Mouse (Mus musculus): Measurements from ENCODE around the gene Slc25a17. TPM values are rescaled to one million over a fixed set of nuclear protein-coding genes. Genes with fewer than 3 reads are reported as not detected.

Slc25a17 gene
- polyA plus RNA-seq, 1 experiment from 2014 or later: 70.4 TPM

DNA sequence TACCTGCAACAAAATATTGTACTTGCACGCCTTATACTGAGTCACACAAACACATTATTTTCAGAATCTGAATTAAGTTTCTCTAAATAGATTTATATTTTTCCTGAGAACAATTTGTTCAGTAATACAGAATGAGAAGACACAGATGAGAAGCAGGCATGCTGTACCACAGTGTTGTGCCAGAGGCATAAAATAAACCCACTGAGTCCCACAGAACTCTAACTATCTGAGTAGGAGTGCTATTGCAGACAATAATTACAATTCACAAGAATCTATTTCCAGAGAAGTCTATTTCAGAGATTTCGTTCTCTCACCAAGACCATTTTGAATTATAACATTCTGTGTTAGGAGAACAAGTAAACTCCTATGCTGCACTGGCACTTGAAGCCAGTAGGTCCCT lies 13.1 kb downstream of the Slc25a17 start:
- Histone ChIP-seq H3K36me3 (peaks cover 14% of the 10 kb centered on the region), H3K4me3 (no peak overlapping the region), H3K27me3 (ENCODE audit: insufficient read depth, poor library complexity, severe bottlenecking) (no peaks in the 10 kb centered on the region), H3K4me1 (no peaks in the 10 kb centered on the region), H3K9me3 (no peaks in the 10 kb centered on the region), H3K27ac (no peak overlapping the region)
- WGBS: 85% methylated on average over 2 of the region's 2 CpGs
- DNase-seq (ENCODE audit: low spot score): peak; percentile 47

DNA sequence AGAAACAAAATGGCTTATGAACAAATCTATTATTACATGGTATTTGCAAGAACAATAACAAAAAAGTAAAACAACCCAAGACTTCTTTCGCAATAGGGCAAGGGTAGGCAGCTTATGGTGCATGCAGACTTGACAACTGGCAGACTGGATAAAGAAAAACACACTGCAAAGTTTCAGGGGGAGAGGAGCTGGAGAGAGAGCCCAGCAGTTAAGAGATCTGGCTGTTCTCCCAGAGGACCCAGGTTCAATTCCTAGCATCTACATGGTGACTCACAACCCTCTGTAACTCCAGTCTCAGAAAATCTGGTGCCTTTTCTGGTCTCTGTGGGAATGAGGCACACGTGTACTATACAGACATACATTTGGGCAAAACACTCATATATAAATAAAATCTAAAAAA lies 19.2 kb downstream of the Slc25a17 start:
- Histone ChIP-seq H3K27ac (no peak overlapping the region), H3K4me1 (no peaks in the 10 kb centered on the region), H3K36me3 (peaks cover 46% of the 10 kb centered on the region), H3K9me3 (no peaks in the 10 kb centered on the region), H3K4me3 (no peak overlapping the region), H3K27me3 (ENCODE audit: insufficient read depth, poor library complexity, severe bottlenecking) (no peaks in the 10 kb centered on the region)
- DNase-seq (ENCODE audit: low spot score): no peak
- 95% methylated on average over 2 of the region's 2 CpGs for WGBS

DNA sequence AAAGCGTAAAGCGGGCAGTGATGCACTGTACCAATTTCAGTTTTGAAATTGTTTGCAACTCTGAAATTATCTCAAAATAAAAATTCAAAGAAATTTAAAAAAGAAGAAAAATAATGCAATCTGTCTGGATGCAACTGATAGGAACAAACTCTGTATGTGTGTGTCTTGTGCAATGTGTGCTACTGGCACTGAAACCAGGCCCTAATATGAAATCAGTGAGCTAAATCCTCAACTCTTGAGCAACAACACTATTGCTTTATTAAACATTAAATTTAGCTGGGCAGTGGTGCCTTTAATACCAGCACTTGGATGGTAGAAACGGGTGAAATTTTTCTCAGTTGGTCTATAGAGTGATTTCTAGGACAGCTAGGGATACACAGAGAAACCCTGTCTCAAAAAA lies 21.5 kb downstream of the Slc25a17 start:
- Histone ChIP-seq H3K36me3 (peaks cover 61% of the 10 kb centered on the region), H3K9me3 (no peaks in the 10 kb centered on the region), H3K4me1 (no peaks in the 10 kb centered on the region), H3K4me3 (no peak overlapping the region), H3K27ac (no peak overlapping the region), H3K27me3 (ENCODE audit: insufficient read depth, poor library complexity, severe bottlenecking) (no peaks in the 10 kb centered on the region)
- no peak for DNase-seq (ENCODE audit: low spot score)
- 95% methylated on average over 3 of the region's 3 CpGs for WGBS

DNA sequence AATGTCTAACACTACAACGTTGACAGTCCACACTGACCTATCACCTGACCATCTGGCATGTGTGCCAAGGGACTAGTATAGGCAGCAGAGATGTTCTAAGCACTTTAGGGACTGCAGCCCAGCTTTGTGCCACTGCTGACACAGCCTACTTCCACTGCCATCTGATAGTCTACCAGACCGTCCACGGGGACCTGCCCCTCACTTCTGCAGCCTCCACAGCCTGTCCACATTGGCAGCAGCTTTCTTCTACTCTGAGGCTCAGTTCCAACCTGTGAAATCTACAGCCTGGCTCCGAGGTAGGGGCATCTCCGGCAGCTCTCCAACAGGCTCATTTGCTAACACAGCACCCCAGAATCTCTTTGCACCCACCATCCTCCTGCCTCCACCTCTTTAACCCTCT lies 24.1 kb downstream of the Slc25a17 start:
- no peak overlapping the region for H3K4me3 ChIP-seq
- no peaks in the 10 kb centered on the region for H3K4me1 ChIP-seq
- H3K27me3 ChIP-seq (ENCODE audit: insufficient read depth, poor library complexity, severe bottlenecking): no peaks in the 10 kb centered on the region
- no peak overlapping the region for H3K27ac ChIP-seq
- no peak for DNase-seq (ENCODE audit: low spot score)
- no peaks in the 10 kb centered on the region for H3K9me3 ChIP-seq
- peaks cover 74% of the 10 kb centered on the region for H3K36me3 ChIP-seq
- WGBS: 86% methylated on average over 5 of the region's 5 CpGs

DNA sequence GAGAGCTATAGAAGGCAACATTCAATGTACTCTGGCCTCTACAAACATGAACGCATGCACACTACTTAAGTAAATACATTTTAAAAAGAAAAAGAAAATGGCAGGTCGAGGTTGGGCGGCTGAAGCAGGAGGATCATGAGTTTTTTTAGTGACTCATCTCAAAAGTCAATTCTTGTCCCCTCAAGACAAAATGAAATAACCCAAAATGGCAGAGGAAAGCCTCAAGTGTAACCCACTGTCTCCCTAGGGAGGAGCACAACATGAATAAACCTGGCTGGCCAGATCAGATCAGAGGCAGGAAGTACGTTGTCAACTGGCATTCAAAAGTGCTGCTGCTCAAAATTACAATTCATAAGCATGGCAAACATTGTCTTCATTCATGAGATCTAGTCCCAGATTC lies 28.1 kb downstream of the Slc25a17 start:
- Histone ChIP-seq H3K9me3 (no peaks in the 10 kb centered on the region), H3K4me3 (no peak overlapping the region), H3K27me3 (ENCODE audit: insufficient read depth, poor library complexity, severe bottlenecking) (no peaks in the 10 kb centered on the region), H3K36me3 (peaks cover 62% of the 10 kb centered on the region), H3K27ac (no peak overlapping the region), H3K4me1 (peaks cover 13% of the 10 kb centered on the region)
- 89% methylated on average over 4 of the region's 4 CpGs for WGBS
- no peak for DNase-seq (ENCODE audit: low spot score)

DNA sequence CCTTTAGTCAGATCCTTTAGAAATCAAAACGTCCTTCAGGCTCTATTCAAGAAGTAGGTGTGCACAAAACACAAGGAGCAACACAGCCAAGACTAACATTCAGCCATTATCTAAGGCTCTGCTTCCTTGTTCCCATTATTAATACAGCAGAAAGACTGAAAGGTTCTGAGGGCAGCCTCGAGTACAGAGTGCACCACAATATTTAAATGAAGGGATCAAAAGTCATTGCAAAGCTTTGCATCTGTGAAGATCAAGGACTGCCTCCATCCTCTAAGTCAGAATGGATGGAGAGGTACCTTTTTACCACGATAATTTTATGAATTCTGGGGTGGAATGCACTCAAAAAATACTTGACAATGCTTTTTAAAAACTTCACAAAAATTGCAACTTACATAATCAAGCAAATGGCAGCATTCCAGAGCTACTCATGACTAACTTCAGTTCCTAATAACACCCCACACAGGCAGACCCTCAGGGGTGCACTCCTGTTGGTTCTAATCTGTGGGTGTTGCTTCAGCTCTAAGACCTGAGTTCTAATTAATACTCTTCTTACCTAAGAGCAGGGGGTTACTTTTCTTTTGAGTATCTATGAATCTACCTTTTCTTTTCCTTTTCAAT lies 29.7 kb downstream of the Slc25a17 start:
- Histone ChIP-seq H3K27me3 (ENCODE audit: insufficient read depth, poor library complexity, severe bottlenecking) (no peaks in the 10 kb centered on the region), H3K4me3 (no peak overlapping the region), H3K9me3 (no peaks in the 10 kb centered on the region), H3K36me3 (peaks cover 61% of the 10 kb centered on the region), H3K27ac (no peak overlapping the region), H3K4me1 (peaks cover 13% of the 10 kb centered on the region)
- 73% methylated on average over 3 of the region's 3 CpGs for WGBS
- DNase-seq (ENCODE audit: low spot score): no peak

DNA sequence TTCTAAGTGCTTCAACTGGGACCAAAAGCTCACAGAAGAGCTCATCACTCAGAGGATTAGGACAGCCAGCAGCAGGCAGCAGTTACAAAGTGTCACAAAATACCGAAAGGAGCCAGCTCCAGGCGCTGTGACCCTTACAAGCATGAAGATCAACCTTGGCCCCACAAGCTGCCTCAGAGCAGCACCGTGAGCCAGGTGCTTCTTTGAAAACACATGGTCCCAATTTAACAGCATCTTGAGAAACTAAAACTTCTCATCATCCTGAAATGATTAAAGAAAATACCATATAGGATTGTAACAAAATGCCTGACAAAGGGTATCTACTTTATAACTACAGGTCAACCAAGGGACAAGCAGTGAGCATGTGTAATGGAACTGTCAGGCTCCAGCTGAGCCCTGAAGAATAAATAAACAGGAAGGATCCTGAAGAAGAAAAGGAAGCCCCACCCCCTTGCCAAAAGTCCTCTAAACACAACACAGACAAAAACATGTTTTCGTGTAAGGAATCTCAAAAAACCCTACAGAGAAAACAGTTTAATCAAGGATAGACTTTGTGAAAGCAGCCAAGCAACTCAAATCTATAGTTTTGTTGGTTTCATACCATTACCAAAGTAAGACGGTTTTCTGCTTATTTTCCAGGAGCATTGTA lies 30.8 kb downstream of the Slc25a17 start:
- no peak for DNase-seq (ENCODE audit: low spot score)
- 44% methylated on average over 5 of the region's 5 CpGs for WGBS
- H3K4me1 ChIP-seq: peaks cover 13% of the 10 kb centered on the region
- H3K4me3 ChIP-seq: no peak overlapping the region
- no peaks in the 10 kb centered on the region for H3K9me3 ChIP-seq
- H3K27ac ChIP-seq: no peak overlapping the region
- H3K36me3 ChIP-seq: peaks cover 58% of the 10 kb centered on the region
- no peaks in the 10 kb centered on the region for H3K27me3 ChIP-seq (ENCODE audit: insufficient read depth, poor library complexity, severe bottlenecking)

DNA sequence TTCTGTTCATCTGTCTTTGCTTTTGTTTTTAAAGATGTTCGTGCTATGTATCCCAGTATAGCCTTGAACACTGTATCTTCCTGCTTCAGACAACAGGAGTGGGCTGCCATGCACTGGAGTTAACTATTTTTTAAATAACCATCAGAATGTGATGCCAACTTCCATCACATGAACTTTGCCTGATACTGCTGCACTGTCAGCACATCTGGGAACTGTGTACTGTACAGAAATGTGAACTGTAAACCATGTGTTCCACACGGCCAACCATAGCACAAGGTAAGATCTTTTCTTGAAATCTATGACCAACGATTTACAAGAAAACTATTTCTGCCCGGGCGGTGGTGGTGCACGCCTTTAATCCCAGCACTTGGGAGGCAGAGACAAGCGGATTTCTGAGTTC lies 33.1 kb downstream of the Slc25a17 start:
- WGBS: 95% methylated on average over 7 of the region's 7 CpGs
- Histone ChIP-seq H3K4me3 (no peak overlapping the region), H3K9me3 (no peaks in the 10 kb centered on the region), H3K27ac (no peak overlapping the region), H3K27me3 (ENCODE audit: insufficient read depth, poor library complexity, severe bottlenecking) (no peaks in the 10 kb centered on the region), H3K4me1 (peaks cover 13% of the 10 kb centered on the region), H3K36me3 (peaks cover 52% of the 10 kb centered on the region)
- DNase-seq (ENCODE audit: low spot score): no peak

DNA sequence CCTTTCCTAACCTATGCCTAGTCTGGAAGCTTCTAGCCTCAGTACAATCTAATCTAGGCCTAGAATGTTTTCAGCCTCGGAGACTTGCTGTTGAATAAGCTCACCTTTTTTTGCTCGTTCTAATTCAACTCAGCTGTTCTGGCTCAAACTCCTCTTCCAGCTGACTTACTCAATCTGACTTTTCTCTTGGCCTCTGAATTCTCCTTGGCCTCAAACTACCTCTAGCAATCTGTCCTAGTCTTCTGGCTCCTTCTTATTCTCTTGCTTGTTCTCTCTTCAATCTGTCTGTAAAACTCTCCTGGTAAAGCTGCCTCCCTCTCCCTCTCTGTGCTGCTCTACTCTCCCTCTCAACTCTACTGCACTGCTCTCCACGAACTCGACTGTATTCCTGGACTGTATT lies 35.6 kb downstream of the Slc25a17 start:
- WGBS: 78% methylated on average over 4 of the region's 4 CpGs
- Histone ChIP-seq H3K27me3 (ENCODE audit: insufficient read depth, poor library complexity, severe bottlenecking) (no peaks in the 10 kb centered on the region), H3K4me1 (peaks cover 7% of the 10 kb centered on the region), H3K4me3 (no peak overlapping the region), H3K27ac (no peak overlapping the region), H3K9me3 (no peaks in the 10 kb centered on the region), H3K36me3 (peaks cover 71% of the 10 kb centered on the region)
- DNase-seq (ENCODE audit: low spot score): no peak

DNA sequence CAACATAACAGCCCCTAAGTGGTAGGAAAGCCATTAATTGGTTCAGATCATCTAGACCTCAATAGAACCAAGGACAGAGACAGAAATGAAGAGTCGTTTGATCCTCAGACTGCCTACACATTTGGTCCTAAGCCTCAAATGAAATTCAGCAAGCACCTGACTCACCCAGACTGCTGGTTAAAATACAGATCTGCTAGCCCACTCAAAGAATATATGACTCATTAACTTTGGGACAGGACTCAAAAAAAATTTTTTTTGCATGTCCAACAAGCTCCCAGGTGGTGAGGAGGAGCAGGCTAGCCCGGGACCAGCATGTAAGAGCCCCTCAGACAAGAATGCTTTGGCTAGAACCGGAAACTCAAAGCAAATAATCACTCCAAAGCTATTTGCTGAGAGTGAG lies 40.5 kb downstream of the Slc25a17 start:
- DNase-seq (ENCODE audit: low spot score): no peak
- Histone ChIP-seq H3K4me3 (no peak overlapping the region), H3K4me1 (no peaks in the 10 kb centered on the region), H3K27ac (no peak overlapping the region), H3K27me3 (ENCODE audit: insufficient read depth, poor library complexity, severe bottlenecking) (no peaks in the 10 kb centered on the region), H3K36me3 (peaks cover 78% of the 10 kb centered on the region), H3K9me3 (no peaks in the 10 kb centered on the region)
- 94% methylated on average over 3 of the region's 3 CpGs for WGBS

DNA sequence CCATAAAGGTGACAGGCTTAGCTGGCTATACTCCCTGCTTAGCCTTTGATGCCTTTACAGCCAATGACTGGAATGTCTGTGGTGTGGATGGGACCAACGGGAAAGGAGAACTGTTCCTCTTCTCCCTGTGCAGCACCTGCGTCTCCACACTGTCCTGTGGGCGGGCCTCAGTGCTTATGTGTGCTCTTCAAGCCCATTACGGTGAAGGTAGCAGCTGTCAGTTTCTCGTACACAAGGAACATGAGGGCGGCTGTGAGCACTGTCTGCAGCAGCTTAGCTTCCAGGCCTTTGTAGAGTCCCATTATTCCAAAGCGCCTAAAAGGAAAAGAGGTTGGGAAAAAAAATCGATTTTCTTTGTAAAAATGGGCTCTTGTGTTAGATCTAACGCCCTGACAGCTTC lies 41.1 kb downstream of the Slc25a17 start:
- Histone ChIP-seq H3K4me1 (no peaks in the 10 kb centered on the region), H3K27ac (no peak overlapping the region), H3K4me3 (no peak overlapping the region), H3K27me3 (ENCODE audit: insufficient read depth, poor library complexity, severe bottlenecking) (no peaks in the 10 kb centered on the region), H3K36me3 (peaks cover 74% of the 10 kb centered on the region), H3K9me3 (no peaks in the 10 kb centered on the region)
- 92% methylated on average over 9 of the region's 9 CpGs for WGBS
- DNase-seq (ENCODE audit: low spot score): no peak

DNA sequence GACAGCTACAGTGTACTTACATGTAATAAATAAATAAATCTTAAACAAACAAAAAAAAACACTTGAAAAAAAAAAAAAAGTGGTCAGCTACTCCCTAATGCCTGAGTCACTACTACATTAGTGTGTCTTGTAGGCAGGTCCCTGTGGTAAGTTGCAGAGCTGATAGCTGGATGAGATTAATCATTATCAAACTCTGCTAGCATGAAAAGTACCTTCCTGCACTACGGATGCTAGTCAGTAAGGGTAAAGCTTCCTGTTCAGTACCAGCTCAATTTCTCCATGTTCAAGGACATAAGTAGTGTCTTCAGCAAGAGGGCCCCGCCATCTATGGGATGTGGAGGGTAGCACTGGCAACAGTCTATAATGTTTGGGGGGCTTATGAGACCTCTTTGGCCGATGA lies 46.7 kb downstream of the Slc25a17 start:
- Histone ChIP-seq H3K36me3 (peaks cover 29% of the 10 kb centered on the region), H3K27ac (no peak overlapping the region), H3K4me3 (no peak overlapping the region), H3K27me3 (ENCODE audit: insufficient read depth, poor library complexity, severe bottlenecking) (no peaks in the 10 kb centered on the region), H3K9me3 (no peaks in the 10 kb centered on the region), H3K4me1 (no peaks in the 10 kb centered on the region)
- DNase-seq (ENCODE audit: low spot score): no peak
- WGBS: 94% methylated on average over 3 of the region's 3 CpGs

DNA sequence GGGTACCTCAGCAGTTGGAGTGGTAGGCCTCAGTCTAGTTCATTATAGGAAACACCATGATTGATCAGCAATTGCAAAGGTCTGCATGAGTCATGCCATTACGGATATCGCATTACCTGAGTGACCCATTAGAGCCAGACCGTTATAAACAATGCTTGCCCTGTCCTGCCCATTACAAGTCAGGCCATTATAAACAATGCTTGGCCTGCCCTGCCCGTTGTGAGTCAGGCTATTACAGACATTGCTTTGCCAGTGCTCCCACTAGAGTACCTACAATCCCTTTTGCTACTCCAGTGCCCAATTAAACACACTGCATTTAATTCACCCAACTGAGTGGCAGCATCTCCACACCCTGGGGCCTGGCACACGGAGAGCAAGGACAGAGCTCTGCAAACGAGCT lies 49.6 kb downstream of the Slc25a17 start:
- no peaks in the 10 kb centered on the region for H3K27me3 ChIP-seq (ENCODE audit: insufficient read depth, poor library complexity, severe bottlenecking)
- H3K27ac ChIP-seq: no peak overlapping the region
- DNase-seq (ENCODE audit: low spot score): no peak
- H3K4me1 ChIP-seq: no peaks in the 10 kb centered on the region
- 76% methylated on average over 6 of the region's 6 CpGs for WGBS
- H3K9me3 ChIP-seq: no peaks in the 10 kb centered on the region
- H3K4me3 ChIP-seq: no peak overlapping the region
- peaks cover 5% of the 10 kb centered on the region for H3K36me3 ChIP-seq

DNA sequence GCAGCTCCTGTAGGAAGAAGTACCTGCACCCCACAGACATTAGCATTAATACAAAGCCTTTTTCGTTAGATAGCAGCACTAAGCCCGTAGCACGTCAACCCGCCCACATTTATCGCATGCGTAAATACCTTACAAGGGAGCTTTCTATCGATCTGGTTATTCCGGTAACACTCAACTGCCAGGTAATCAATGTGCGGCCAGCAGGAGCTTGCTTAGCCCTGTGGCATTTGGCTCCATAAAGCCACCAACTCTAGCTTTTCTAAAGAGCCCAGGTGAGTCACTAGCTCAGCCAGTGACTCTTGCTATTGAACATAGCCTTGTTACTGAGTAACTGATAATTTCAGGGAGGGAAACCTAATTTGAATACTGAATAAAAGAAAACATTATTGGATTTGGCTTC lies 50.3 kb downstream of the Slc25a17 start:
- Histone ChIP-seq H3K4me3 (no peak overlapping the region), H3K27ac (no peak overlapping the region), H3K9me3 (no peaks in the 10 kb centered on the region), H3K36me3 (0 out of 2 replicates have a peak, but pooled peaks cover 3% of the 10 kb centered on the region), H3K4me1 (no peaks in the 10 kb centered on the region), H3K27me3 (ENCODE audit: insufficient read depth, poor library complexity, severe bottlenecking) (no peaks in the 10 kb centered on the region)
- WGBS: 91% methylated on average over 9 of the region's 9 CpGs
- DNase-seq (ENCODE audit: low spot score): no peak
